Mouse (Mus musculus): ENCODE measurements around the gene Cycs. TPM values are rescaled to one million over a fixed set of nuclear protein-coding genes. Genes with fewer than 3 reads are reported as not detected.

Cycs gene
- total and polyA plus RNA-seq, 3 experiments = 28.0 to 139 (median 83.0) TPM

DNA sequence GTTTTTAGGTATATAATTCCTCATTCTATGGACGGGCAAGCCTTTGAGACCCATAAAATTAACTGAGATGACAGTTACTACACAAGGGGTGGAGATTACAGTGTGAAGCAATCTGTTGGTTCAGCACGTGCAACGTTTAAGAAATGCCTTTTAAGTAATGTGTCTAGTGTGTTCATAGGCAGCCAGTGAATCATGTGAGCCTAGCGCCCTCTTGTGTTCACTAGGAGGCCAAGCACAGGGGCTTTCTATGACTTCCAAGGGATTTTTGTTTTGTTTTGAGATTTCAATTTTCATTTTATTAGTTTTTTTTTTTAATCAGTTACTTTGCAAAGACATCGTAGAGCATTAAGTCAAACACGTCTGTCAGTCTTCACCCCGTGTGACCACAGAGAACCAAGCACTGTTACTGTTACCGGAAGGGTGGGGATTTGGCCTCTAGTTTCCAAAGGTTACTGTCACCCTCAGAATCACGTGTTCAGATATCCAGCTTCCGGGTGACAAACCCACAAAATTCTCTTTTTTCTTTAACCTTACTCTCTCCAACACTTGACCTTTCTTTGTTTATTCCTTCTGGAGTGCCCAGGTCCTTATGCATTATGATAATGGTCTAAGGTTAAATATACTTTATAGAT, 20.8 kb downstream of the Cycs start (continued):
- TF ChIP-seq ZMIZ1 (IDR thresholded peaks at IDR 0.05; ENCODE audit: low read depth, low read length) (no peak), ELF1 (IDR thresholded peaks at IDR 0.05; ENCODE audit: low read depth, low read length) (peak; percentile 57; the same call in 1 of the 2 replicates), EP300 (IDR thresholded peaks at IDR 0.05; ENCODE audit: low read depth in 1 of 2, low read length in 2 of 2) (no peak)

DNA sequence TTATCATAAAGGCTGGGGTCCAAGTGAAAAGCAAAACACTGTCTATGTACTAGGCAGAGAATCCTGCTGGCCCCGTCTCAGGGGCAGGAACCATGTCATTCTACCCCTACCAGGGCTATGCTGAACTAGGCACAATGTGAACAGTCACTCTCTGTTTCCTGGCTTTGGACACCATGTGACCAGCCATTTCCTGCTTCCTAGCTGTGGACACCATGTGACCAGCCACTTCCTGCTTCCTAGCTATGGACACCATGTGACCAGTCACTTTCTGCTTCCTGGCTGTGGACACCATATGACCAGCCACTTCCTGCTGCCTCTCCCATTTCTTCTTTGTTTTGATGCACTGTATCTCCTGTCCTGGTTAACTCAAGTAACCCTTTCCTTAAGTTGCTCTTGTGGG, 23.8 kb downstream of the Cycs start:
- no peaks in the 10 kb centered on the region for H3K9me3 ChIP-seq (replicated peaks; ENCODE audit: insufficient read depth, low read length)
- peaks cover 0 to 9% of the 10 kb centered on the region in 2 experiments; a peak in 1 of 4 replicates for H3K4me1 ChIP-seq (ENCODE audit: control insufficient read depth in 1 of 2, insufficient read depth in 2 of 2, low read length in 2 of 2)
- no peak overlapping the region for H3K9ac ChIP-seq (ENCODE audit: control insufficient read depth, low read depth, low read length, poor library complexity, severe bottlenecking)
- H3K79me2 ChIP-seq (ENCODE audit: control insufficient read depth, insufficient read depth, low read length, poor library complexity) = no peaks in the 10 kb centered on the region
- H3K4me3 ChIP-seq (ENCODE audit: control insufficient read depth in 1 of 2, insufficient read depth in 1 of 2, low read depth in 2 of 2, low read length in 2 of 2) = no peak overlapping the region
- peak; percentile 61 for TF ChIP-seq USF1 (IDR thresholded peaks at IDR 0.05; ENCODE audit: low read depth, low read length)
- no peak for TF ChIP-seq CHD2 (IDR thresholded peaks at IDR 0.05; ENCODE audit: low read length)
- TF ChIP-seq POLR2AphosphoS2 (IDR thresholded peaks at IDR 0.05; ENCODE audit: low read length) = no peak
- no peak for TF ChIP-seq JUND (IDR thresholded peaks at IDR 0.05; ENCODE audit: low read depth, low read length)
- no peak for TF ChIP-seq TBP (IDR thresholded peaks at IDR 0.05; ENCODE audit: low read depth, low read length)
- TF ChIP-seq MYC (IDR thresholded peaks at IDR 0.05; ENCODE audit: low read depth, low read length) = no peak
- TF ChIP-seq TAL1 (IDR thresholded peaks at IDR 0.05; ENCODE audit: low read length) = no peak
- no peak for DNase-seq (ENCODE audit: low read depth, low spot score)
- H3K27me3 ChIP-seq (ENCODE audit: control insufficient read depth in 1 of 2, insufficient read depth in 2 of 2, low read length in 2 of 2) = peaks cover 0 to 3% of the 10 kb centered on the region in 2 experiments; a peak in 1 of 4 replicates
- peaks cover 0 to 9% of the 10 kb centered on the region in 2 experiments; a peak in 2 of 4 replicates for H3K36me3 ChIP-seq (ENCODE audit: control insufficient read depth in 1 of 2, insufficient read depth in 2 of 2, low read length in 2 of 2)
- no peak overlapping the region for H3K27ac ChIP-seq (ENCODE audit: control insufficient read depth, low read depth, low read length)

DNA sequence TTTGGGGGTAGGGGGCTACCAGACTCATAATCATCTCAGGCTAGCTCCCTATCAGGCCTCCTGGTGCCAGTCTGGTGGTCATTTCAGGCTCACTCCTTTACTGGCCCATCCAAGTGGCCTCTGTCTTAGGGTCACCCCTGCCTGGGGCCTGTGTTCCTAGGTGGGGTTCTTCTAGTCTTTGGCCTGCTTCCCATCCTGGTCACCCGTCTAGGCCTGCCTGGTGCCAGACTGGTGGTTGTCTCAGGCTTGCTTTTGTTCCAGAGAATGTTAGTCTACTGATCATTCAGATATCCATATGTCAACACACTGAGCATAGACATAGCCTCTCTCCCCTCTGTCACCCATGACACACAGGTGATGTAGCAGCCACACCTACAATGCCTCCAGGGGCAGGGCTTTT, 26.7 kb downstream of the Cycs start:
- Histone ChIP-seq H3K4me1 (ENCODE audit: control insufficient read depth in 1 of 2, insufficient read depth in 2 of 2, low read length in 2 of 2) (peaks cover 0 to under 1% of the 10 kb centered on the region in 2 experiments; a peak in 1 of 4 replicates), H3K9me3 (replicated peaks; ENCODE audit: insufficient read depth, low read length) (no peaks in the 10 kb centered on the region), H3K27me3 (ENCODE audit: control insufficient read depth in 1 of 2, insufficient read depth in 2 of 2, low read length in 2 of 2) (peaks cover 0 to 3% of the 10 kb centered on the region in 2 experiments; a peak in 1 of 4 replicates), H3K4me3 (ENCODE audit: control insufficient read depth in 1 of 2, insufficient read depth in 1 of 2, low read depth in 2 of 2, low read length in 2 of 2) (no peak overlapping the region), H3K36me3 (ENCODE audit: control insufficient read depth in 1 of 2, insufficient read depth in 2 of 2, low read length in 2 of 2) (no peaks in the 10 kb centered on the region), H3K27ac (ENCODE audit: control insufficient read depth, low read depth, low read length) (no peak overlapping the region), H3K79me2 (ENCODE audit: control insufficient read depth, insufficient read depth, low read length, poor library complexity) (no peaks in the 10 kb centered on the region), H3K9ac (ENCODE audit: control insufficient read depth, low read depth, low read length, poor library complexity, severe bottlenecking) (no peak overlapping the region)
- no peak for DNase-seq (ENCODE audit: low read depth, low spot score)
- TF ChIP-seq GABPA (IDR thresholded peaks at IDR 0.05; ENCODE audit: low read depth, low read length) = no peak
- TF ChIP-seq NELFE (IDR thresholded peaks at IDR 0.05; ENCODE audit: low read depth, low read length) = no peak
- no peak for TF ChIP-seq MAX (IDR thresholded peaks at IDR 0.05; ENCODE audit: low read length)
- TF ChIP-seq CHD1 (IDR thresholded peaks at IDR 0.05; ENCODE audit: low read depth, low read length) = no peak
- no peak for TF ChIP-seq NRF1 (IDR thresholded peaks at IDR 0.05; ENCODE audit: insufficient read depth, low read depth, low read length, poor library complexity, severe bottlenecking)
- no peak for TF ChIP-seq MYB (IDR thresholded peaks at IDR 0.05; ENCODE audit: low read depth, low read length)
- no peak for TF ChIP-seq TBP (IDR thresholded peaks at IDR 0.05; ENCODE audit: low read depth, low read length)
- TF ChIP-seq MAZ (IDR thresholded peaks at IDR 0.05; ENCODE audit: low read depth, low read length) = no peak
- no peak for TF ChIP-seq ZC3H11A (IDR thresholded peaks at IDR 0.05; ENCODE audit: low read depth, low read length)
- no peak for TF ChIP-seq POLR2AphosphoS2 (IDR thresholded peaks at IDR 0.05; ENCODE audit: low read length)
- no peak for TF ChIP-seq ZMIZ1 (IDR thresholded peaks at IDR 0.05; ENCODE audit: low read depth, low read length)
- no peak for TF ChIP-seq E2F4 (IDR thresholded peaks at IDR 0.05; ENCODE audit: borderline replicate concordance, low read depth, low read length)
